Mouse (Mus musculus): Measurements from ENCODE around the gene Soga1. TPM values are rescaled to one million over a fixed set of nuclear protein-coding genes. Genes with fewer than 3 reads are reported as not detected.

Gene Soga1
- polyA plus RNA-seq (2015; fragmentation: Illumina TruSeq; extraction: RNeasy Lipid Tissue Mini Kit (QIAGEN cat#74804); ENCODE audit: low read depth, low replicate concordance): 8.2 TPM

DNA sequence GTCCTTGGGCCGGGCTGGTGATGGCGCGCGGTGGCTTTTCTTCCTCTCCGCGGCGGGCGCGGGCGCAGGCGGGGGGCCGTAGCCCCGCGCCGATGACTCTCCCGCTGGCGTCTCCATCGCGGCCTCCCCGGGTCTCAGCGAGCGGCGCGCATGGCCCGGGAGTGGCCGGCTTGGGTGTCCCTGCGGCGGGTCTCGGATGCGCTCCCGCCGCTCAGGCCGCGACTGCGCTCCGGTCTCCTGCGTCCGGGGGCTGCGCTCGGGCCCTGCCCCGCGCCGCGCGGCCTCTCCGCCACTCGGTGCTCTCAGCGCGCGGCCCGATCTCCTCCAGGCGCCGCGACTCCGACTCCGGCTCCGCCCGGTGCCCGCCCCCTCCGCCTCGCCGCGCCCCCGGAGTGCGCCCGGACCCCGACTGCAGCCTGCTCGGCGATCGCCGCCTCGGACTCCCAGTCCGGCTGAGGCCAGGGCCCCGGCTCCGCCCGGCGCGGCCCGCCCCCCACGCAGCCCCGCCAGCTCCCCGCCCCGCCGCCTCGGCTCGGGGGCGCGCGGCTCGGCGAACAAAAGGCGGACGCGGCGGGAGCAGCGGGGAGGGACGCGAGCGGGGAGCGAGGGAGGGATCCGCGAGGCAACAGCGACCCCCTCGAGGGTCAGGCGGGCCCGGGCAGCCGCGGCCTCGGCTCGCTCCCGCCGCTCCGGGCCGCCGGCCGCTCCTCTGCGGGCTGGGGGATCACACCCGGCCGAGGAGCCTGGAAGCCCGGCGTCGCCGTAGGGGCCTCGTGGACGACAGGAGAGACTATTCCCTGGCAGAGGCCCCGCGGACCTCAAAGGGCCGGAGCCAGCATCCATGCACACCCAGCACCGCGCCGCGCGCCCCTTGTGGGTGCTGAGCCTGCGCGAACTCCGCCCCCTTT lies at the start of gene Soga1:
Gene Soga1, minus strand, starts transcription at position 462 of the 908 bp plus-strand sequence.

DNA sequence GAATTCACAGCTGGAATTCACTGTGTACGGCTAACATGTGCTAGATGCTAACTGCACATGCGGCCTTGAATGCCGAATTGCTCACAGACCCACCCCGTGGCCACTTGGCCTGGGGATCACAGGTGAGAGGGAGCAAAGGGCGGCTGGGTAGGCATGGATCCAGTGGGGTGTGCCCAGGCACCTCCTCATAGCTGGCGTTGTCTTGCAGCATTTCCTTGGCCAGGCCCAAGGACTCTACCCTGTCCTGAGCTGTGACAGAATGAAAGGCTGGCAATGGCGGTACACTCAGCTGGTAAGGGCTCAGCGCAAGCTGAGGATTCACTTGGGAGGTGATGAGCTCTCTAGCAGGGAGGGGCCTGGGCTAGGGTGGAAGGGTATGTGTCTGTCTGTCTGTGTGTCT lies 7.7 kb upstream of the Soga1 start, which contains the start of gene Tldc2:
Gene Tldc2, plus strand, starts transcription at position 260 of the 400 bp plus-strand sequence.

DNA sequence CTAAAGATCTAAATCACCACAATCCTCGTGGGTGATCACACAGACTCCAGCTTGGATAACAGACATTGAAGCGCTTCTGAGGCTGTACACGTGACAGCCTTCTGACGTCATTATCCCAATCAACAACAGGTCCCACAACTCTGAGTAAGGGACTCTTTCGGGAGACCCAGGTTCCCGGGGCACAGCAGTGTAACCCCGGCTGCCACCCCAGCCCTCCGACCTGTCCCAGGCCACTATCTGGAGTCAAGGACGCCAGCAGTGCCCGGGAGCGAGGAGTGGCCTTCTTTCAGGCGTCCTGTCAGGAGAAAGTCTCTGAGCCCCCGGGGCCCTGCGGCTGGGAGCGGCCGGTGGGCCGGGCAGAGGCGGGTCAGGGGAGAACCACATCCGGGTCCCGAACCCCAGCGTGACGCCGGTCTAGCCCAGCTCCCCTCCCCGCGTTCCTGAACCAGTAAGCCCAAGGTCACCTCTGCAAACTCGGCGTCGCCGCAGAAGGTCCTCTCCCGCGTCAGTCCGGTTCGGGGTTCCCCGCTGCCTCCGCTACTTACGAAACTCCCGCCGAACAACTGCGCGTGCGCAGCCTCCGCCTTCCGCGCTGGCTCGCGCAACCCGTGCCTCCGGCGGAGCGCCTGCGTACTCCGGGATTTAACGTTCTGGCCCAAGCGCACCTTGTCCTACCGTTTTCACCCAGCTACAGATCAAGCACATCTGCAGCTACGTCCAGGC lies 72.4 kb downstream of the Soga1 start, which contains the start of gene Dsn1:
Gene Dsn1, minus strand, starts transcription at position 644 of the 723 bp plus-strand sequence.

DNA sequence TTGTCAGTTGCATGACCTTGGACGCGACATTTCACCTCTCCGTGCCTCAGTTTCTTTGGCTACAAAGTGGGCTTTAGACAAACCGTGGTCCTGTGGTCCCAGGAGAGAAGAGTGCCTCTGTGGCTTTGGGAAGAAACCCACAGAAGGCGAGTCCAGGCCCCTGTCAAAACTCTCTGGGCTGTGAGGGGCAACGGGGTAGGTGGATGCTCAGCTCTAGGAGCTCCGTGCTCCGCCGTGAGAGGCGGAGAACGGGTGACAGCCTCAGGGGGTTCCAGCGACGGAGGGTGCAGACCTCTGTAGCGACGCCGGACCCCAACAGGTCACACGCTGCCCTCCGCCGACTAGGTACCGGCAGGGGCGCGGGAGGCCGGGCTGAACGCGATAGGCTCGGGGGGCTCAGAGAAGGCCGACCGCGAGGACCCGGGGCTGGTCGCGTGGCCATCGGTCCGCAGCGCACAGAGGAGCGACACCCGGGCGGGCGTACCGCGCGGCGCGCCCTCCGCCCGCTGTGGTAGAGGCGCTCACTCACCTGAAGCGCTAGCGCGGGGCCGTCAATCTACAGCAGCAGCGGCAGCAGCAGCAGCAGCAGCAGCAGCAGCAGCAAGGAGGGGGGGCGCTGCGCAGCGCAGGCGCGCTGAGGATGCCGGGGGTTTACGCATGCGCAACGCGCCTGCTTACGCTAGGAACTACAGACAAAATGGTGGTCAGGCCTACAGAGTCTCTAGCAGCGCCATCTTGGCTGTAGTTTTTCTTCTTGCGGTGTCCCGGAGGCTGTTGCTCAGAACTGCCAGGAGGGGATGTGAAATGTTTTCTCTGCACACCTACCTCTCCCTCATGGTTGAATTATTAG lies 87.4 kb downstream of the Soga1 start, which contains the start of gene Ndrg3:
Gene Ndrg3, minus strand, starts transcription at position 587 of the 850 bp plus-strand sequence.

Other genes with a start within 250 kb of the Soga1 start
- gene Tgif2, start 239.2 kb downstream of the Soga1 start, polyA plus RNA-seq (2015; fragmentation: Illumina TruSeq; extraction: RNeasy Lipid Tissue Mini Kit (QIAGEN cat#74804); ENCODE audit: low read depth, low replicate concordance): 1.1 TPM
- 1.6 TPM for gene 4930518I15Rik, start 221.3 kb downstream of the Soga1 start, polyA plus RNA-seq (2015; fragmentation: Illumina TruSeq; extraction: RNeasy Lipid Tissue Mini Kit (QIAGEN cat#74804); ENCODE audit: low read depth, low replicate concordance)
- gene Rab5if, start 216.1 kb downstream of the Soga1 start, polyA plus RNA-seq (2015; fragmentation: Illumina TruSeq; extraction: RNeasy Lipid Tissue Mini Kit (QIAGEN cat#74804); ENCODE audit: low read depth, low replicate concordance): 93.8 TPM
- 0.55 TPM for gene Sla2, start 192.1 kb downstream of the Soga1 start, polyA plus RNA-seq (2015; fragmentation: Illumina TruSeq; extraction: RNeasy Lipid Tissue Mini Kit (QIAGEN cat#74804); ENCODE audit: low read depth, low replicate concordance)
- gene Ndrg3, start 87.2 kb downstream of the Soga1 start, polyA plus RNA-seq (2015; fragmentation: Illumina TruSeq; extraction: RNeasy Lipid Tissue Mini Kit (QIAGEN cat#74804); ENCODE audit: low read depth, low replicate concordance): 503 TPM
- 5.0 TPM for gene Dsn1, start 72.1 kb downstream of the Soga1 start, polyA plus RNA-seq (2015; fragmentation: Illumina TruSeq; extraction: RNeasy Lipid Tissue Mini Kit (QIAGEN cat#74804); ENCODE audit: low read depth, low replicate concordance)
- gene Tldc2, start 7.8 kb upstream of the Soga1 start, polyA plus RNA-seq (2015; fragmentation: Illumina TruSeq; extraction: RNeasy Lipid Tissue Mini Kit (QIAGEN cat#74804); ENCODE audit: low read depth, low replicate concordance): not detected
- gene Samhd1, start 56.0 kb upstream of the Soga1 start, polyA plus RNA-seq (2015; fragmentation: Illumina TruSeq; extraction: RNeasy Lipid Tissue Mini Kit (QIAGEN cat#74804); ENCODE audit: low read depth, low replicate concordance): 14.9 TPM
- gene Rbl1, start 125.3 kb upstream of the Soga1 start, polyA plus RNA-seq (2015; fragmentation: Illumina TruSeq; extraction: RNeasy Lipid Tissue Mini Kit (QIAGEN cat#74804); ENCODE audit: low read depth, low replicate concordance): 1.7 TPM
- gene Rpn2, start 199.8 kb upstream of the Soga1 start, polyA plus RNA-seq (2015; fragmentation: Illumina TruSeq; extraction: RNeasy Lipid Tissue Mini Kit (QIAGEN cat#74804); ENCODE audit: low read depth, low replicate concordance): 113 TPM
- gene Mroh8, start 200.3 kb upstream of the Soga1 start, polyA plus RNA-seq (2015; fragmentation: Illumina TruSeq; extraction: RNeasy Lipid Tissue Mini Kit (QIAGEN cat#74804); ENCODE audit: low read depth, low replicate concordance): 0.37 TPM

Data from brain, adult 10 weeks (tissue).